Mouse (Mus musculus) kidney, adult 2 months (tissue): ENCODE measurements around the gene Arid4a.

ENCODE experiments used
- CTCF ChIP-seq: fragments of 200-500 bp; conservative IDR thresholded peaks from 2 replicates; pipeline ENCODE4 v1.5.1; 2011; ENCODE audit warnings: low read depth, mild to moderate bottlenecking, control low read depth, low read length, moderate library complexity, mixed read lengths; ENCODE audit not compliant: insufficient read depth, insufficient read length
- POLR2A ChIP-seq: fragments of 200-500 bp; IDR thresholded peaks from one replicate; pipeline ENCODE4 v1.6.1; 2011; ENCODE audit warnings: low read depth, low read length, control low read depth

- TF ChIP-seq CTCF (no peak), POLR2A (no peak)
Observed at GRCm38 (mm10) chr12:70997225-70997624, 18.6 kb upstream of the Arid4a start.
